Comparison of ENCODE assay signal across 11 mouse cellular contexts in the genomic region with DNA sequence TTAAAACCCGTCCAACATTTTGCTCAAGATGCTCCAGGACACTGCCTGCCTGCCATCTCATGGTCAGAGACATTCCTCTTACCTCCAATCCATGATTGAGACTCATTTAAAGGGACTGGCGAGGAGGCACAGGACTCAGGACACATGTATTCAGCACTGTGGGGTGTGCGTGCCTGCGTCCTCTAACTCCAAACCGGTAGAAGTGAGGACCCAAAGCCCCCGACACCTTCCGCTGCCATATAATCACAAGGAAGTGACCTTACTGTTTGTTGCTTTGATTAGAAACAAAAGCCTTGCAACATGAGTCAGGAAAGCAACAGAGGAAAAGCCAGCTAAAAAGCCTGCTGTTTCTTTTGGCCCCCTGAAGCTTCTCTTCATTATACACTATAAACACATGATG.
DNase-seq lines count a peak whose midpoint lies in the region; ATAC-seq and TF ChIP-seq lines count a peak whose summit lies in the region.
"Had no signal": no experiment of that assay in that cellular context is flagged by ENCODE, and none has a peak within 500 bp of the region (broad histone marks: within the 10 kb centered on the region; RNA-seq: fewer than 3 reads in every experiment).

No protein-coding gene starts in this region.

- H3K79me2 ChIP-seq in heart, adult 2 months (replicated peaks; ENCODE audit: control insufficient read depth, insufficient read depth, low read length): no peaks in the 10 kb centered on the region

- TF ChIP-seq EP300 in heart, adult 2 months (IDR thresholded peaks at IDR 0.05; ENCODE audit: insufficient read depth, low read depth, low read length): no peak

- H3K4me2 ChIP-seq in forebrain, postnatal 0 days (ENCODE audit: low read depth): no peak overlapping the region
- no peak overlapping the region for H3K4me2 ChIP-seq in limb, embryonic 11.5 days (ENCODE audit: low read depth, severe bottlenecking)

- H3K4me3 ChIP-seq in heart, adult 2 months: peak overlapping the region; percentile 45
- peak overlapping the region; percentile 3 for H3K4me3 ChIP-seq in lung, adult 2 months (replicated peaks; ENCODE audit: extremely low read depth, low read depth, low read length)
- no peak overlapping the region for H3K4me3 ChIP-seq in forebrain, postnatal 0 days (ENCODE audit: low read depth, low read length)
- H3K4me3 ChIP-seq in limb, embryonic 11.5 days (ENCODE audit: low read depth, low read length): no peak overlapping the region
- H3K4me3 ChIP-seq in cerebellum, adult 2 months (replicated peaks; ENCODE audit: insufficient read depth, low read depth, low read length): no peak overlapping the region

- H3K9me3 ChIP-seq in forebrain, postnatal 0 days (ENCODE audit: low read length): no peaks in the 10 kb centered on the region
- no peaks in the 10 kb centered on the region for H3K9me3 ChIP-seq in limb, embryonic 11.5 days (ENCODE audit: control insufficient read depth, low read length)

- H3K4me1 ChIP-seq in heart, adult 2 months (ENCODE audit: control insufficient read depth, insufficient read depth, low read length): peaks cover 28% of the 10 kb centered on the region
- H3K4me1 ChIP-seq in lung, adult 2 months (ENCODE audit: control insufficient read depth, insufficient read depth, low read length): peaks cover 24% of the 10 kb centered on the region
- no peaks in the 10 kb centered on the region for H3K4me1 ChIP-seq in forebrain, postnatal 0 days (ENCODE audit: insufficient read depth)
- H3K4me1 ChIP-seq in limb, embryonic 11.5 days (ENCODE audit: control insufficient read depth, insufficient read depth, low read length): peaks cover 9% of the 10 kb centered on the region
- peaks cover 2% of the 10 kb centered on the region; the same call in 1 of the 2 replicates for H3K4me1 ChIP-seq in cerebellum, adult 2 months (ENCODE audit: control insufficient read depth, insufficient read depth, low read length)

- peaks cover 7% of the 10 kb centered on the region; the same call in 1 of the 2 replicates for H3K36me3 ChIP-seq in heart, adult 2 months (ENCODE audit: control insufficient read depth, insufficient read depth, low read length)
- H3K36me3 ChIP-seq in forebrain, postnatal 0 days (ENCODE audit: insufficient read depth): no peaks in the 10 kb centered on the region
- H3K36me3 ChIP-seq in limb, embryonic 11.5 days (ENCODE audit: control insufficient read depth, insufficient read depth, low read length): no peaks in the 10 kb centered on the region

- peak overlapping the region; percentile 79 for H3K27ac ChIP-seq in heart, adult 2 months
- H3K27ac ChIP-seq in forebrain, postnatal 0 days (ENCODE audit: low read depth, low read length): 0 out of 2 replicates have a peak overlapping the region, but pooled peaks have one; percentile 15
- H3K27ac ChIP-seq in limb, embryonic 11.5 days (replicated peaks; ENCODE audit: low read depth, low read length): no peak overlapping the region
- no peak overlapping the region for H3K27ac ChIP-seq in cerebellum, adult 2 months (ENCODE audit: insufficient read depth, low read length)

- H3K27me3 ChIP-seq in heart, adult 2 months (ENCODE audit: control insufficient read depth, insufficient read depth, low read length): no peaks in the 10 kb centered on the region
- no peaks in the 10 kb centered on the region for H3K27me3 ChIP-seq in forebrain, postnatal 0 days (ENCODE audit: insufficient read depth, low read length)
- no peaks in the 10 kb centered on the region for H3K27me3 ChIP-seq in limb, embryonic 11.5 days (ENCODE audit: control insufficient read depth, insufficient read depth, low read length)
- no peaks in the 10 kb centered on the region for H3K27me3 ChIP-seq in cerebellum, adult 2 months (ENCODE audit: control insufficient read depth, insufficient read depth, low read length)

- WGBS in heart, adult 2 months: 51% methylated on average over 7 of the region's 7 CpGs
- 56% methylated on average over 7 of the region's 7 CpGs for WGBS in lung, adult 2 months
- WGBS in forebrain, postnatal 0 days: 52% methylated on average over 7 of the region's 7 CpGs
- 45% methylated on average over 7 of the region's 7 CpGs for WGBS in limb, embryonic 11.5 days
- 78% methylated on average over 7 of the region's 7 CpGs for WGBS in cerebellum, adult 2 months

- TF ChIP-seq POLR2A in heart, adult 2 months (IDR thresholded peaks at IDR 0.05; ENCODE audit: insufficient read depth, low read depth, low read length): peak; percentile 47; the same call in 1 of the 2 replicates
- no peak for TF ChIP-seq POLR2A in lung, adult 2 months (IDR thresholded peaks at IDR 0.05; ENCODE audit: borderline replicate concordance, extremely low read depth, low read depth, low read length)
- TF ChIP-seq POLR2A in cerebellum, adult 2 months (IDR thresholded peaks at IDR 0.05; ENCODE audit: borderline replicate concordance, insufficient read depth, low read length): no peak

- ATAC-seq in forebrain, postnatal 0 days: no peak
- no peak for ATAC-seq in limb, embryonic 11.5 days (ENCODE audit: insufficient number of reproducible peaks, low FRiP score, low TSS enrichment, low read depth)

- intact Hi-C loops in heart, adult 2 months (cut with DNase I): loop anchor here (2.0 to 5.0 kb wide), 3 partner anchors 18 to 62 kb away; no protein-coding TSS in a partner anchor

- H3K9ac ChIP-seq in heart, adult 2 months (ENCODE audit: low read depth, low read length): peak overlapping the region; percentile 48
- no peak overlapping the region for H3K9ac ChIP-seq in forebrain, postnatal 0 days
- no peak overlapping the region for H3K9ac ChIP-seq in limb, embryonic 11.5 days (ENCODE audit: low read length)

- DNase-seq in heart, adult 2 months: peak in 1 of 2 experiments; percentile 39
- no peak for DNase-seq in heart, adult 8-10 months (ENCODE audit: low spot score)
- no peak for DNase-seq in lung, adult 2 months
- DNase-seq in lung, adult 18-20 months: no peak
- DNase-seq in forebrain, postnatal 0 days: no peak
- peak; percentile 23 for DNase-seq in limb, embryonic 11.5 days (ENCODE audit: low spot score)
- no peak for DNase-seq in yolk sac, embryonic 10.5 days (ENCODE audit: low spot score)
- DNase-seq in cerebellum, adult 2 months: no peak
- DNase-seq: embryo, embryonic 11 days; right cerebral cortex, postnatal 4 days; thymus, postnatal 25 days had no signal

- no peak for TF ChIP-seq CTCF in heart, adult 2 months (IDR thresholded peaks at IDR 0.05)
- TF ChIP-seq CTCF in lung, adult 2 months (IDR thresholded peaks at IDR 0.05; ENCODE audit: insufficient read depth, low read length): no peak
- no peak for TF ChIP-seq CTCF in forebrain, postnatal 0 days (IDR thresholded peaks at IDR 0.05; ENCODE audit: low read depth)
- TF ChIP-seq CTCF in cerebellum, adult 2 months (IDR thresholded peaks at IDR 0.05; ENCODE audit: borderline replicate concordance, insufficient read depth, low read depth, low read length): no peak

Comparison
In these comparisons a context has a peak if more than half of its experiments do, and no peak if none do; other contexts are left out.
1. H3K27ac ChIP-seq: peak in heart, adult 2 months (single experiment) and forebrain, postnatal 0 days (single experiment); none in limb, embryonic 11.5 days (single experiment) and cerebellum, adult 2 months (single experiment).
2. H3K4me3 ChIP-seq: peak in heart, adult 2 months (single experiment) and lung, adult 2 months (single experiment); none in forebrain, postnatal 0 days (single experiment), limb, embryonic 11.5 days (single experiment) and cerebellum, adult 2 months (single experiment).